Mouse (Mus musculus): ENCODE measurements around the gene Ccr1.
"Not testable (repeated sequence)": the region's sequence is repeated elsewhere in the genome, so short reads cannot be mapped to it uniquely, and the experiment has no call there.

Gene Ccr1

DNA sequence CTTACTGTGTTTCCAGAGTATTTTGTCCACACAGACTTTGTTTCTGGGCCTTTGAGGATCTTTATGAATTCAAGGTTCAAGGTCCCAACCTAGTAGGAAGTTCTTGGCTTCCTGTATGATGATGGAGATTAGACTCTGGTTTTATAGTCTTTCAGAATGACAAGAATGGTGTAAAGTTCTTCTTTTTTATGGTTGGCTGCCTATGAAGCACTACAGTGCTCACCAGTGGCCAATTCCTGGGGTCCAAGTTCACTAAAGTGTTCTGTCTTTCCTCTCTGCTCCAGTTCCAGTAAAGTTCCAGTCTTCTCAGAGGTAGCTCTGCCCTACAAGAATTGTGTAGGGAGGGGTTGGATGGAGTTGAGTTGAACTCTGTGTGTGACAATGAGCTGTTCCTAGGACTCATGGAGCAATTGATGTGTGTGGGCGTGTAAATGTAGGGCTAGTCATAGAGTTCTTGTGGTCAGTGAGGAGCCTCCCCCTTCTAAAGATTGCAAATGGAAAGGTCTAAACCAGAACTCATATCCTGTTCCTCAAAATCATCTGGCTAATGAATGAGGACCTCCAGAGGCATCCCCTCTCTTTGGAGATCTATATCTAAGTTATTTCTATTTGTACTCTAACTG is at the start of gene Ccr1:
Gene Ccr1 (minus strand): TSS at position 403 of the 623 bp plus-strand sequence.
- no peak for DNase-seq (ENCODE audit: low spot score)

DNA sequence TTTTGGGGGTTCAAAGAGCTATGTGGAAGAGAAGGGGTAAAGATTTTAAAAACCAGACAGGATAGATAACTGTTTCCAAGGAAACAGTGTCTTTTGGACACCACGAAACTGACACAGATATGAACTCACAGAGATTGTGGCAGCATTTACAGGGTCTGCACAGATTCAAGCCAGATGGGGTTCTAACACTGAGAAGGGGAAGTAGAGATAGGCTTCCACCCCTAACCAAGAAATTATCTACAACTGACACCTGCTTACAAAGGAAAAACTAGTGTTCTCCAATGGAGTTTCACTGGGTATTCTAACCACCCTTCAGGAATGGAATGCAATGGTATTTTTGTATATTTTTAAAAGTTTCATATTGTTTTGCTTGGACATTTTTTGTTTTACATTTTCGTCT is 47.6 kb upstream of the Ccr1 start:
- no peak for DNase-seq (ENCODE audit: low spot score)

DNA sequence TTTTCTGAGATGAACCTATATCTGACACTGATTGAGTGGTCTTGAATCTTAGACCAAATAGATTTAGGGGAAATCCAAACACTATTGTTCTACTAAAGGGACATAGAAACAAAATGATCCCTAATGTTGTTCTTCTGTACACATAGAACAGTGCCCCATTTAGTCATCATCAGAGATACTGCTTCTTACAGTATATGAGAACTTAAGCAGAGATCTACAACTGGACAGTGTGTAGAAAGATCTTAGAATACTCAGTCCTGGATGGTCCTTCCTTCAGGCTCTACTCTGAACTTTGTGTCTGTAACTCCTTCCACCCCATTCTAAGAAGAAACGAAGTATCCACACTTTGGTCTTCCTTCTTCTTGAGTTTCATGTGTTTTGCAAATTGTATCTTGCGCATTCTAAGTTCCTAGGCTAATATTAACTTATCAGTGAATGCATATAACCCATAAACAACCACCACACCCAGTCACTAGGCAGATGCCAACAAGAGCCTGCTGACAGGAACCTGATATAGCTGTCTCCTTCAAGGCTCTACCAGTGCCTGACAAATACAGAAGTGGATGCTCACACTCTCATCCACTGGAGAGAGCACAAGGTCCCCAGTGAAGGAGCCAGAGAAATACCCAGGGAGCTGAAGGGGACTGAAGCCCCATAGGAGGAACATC is 46.6 kb upstream of the Ccr1 start:
- no peak for DNase-seq (ENCODE audit: low spot score)

DNA sequence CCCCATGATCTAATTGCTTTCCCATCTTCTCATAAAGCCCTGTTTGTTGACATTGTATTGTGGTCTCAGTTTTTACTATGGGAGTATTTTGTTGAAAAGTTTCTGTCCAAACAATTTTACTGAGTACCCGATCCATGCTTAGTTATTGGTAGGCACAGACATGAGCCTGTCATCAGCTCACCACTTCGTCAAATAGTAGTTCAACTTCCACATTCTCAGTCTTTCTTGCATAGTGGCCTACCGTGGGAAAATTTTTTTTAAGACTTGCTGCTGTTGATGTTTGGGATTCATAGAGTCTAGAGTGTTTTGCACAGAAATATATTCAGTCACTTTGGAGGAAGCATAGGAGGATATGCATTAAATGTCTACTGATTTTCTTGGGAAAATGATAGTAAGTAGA is 44.8 kb upstream of the Ccr1 start:
- no peak for DNase-seq (ENCODE audit: low spot score)

DNA sequence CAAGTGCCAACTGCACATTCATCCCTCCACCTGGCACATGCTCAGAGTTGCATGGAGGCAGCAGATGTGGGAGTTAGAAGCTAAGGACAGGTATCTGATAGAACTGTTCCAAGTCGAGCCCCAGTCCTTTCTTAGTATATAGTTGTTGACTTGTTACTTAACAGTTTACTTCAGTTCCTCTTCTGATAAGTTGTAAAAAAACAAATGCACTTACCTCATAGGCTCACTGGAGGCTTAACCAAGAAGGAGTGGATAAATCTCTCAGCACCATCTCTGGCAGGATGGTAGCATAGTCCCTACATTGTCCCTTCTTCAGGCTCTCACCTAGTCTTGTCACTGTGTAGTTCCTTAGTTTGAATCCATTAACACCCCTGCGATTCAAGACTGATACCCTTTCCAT is 44.2 kb upstream of the Ccr1 start:
- no peak for DNase-seq (ENCODE audit: low spot score)

DNA sequence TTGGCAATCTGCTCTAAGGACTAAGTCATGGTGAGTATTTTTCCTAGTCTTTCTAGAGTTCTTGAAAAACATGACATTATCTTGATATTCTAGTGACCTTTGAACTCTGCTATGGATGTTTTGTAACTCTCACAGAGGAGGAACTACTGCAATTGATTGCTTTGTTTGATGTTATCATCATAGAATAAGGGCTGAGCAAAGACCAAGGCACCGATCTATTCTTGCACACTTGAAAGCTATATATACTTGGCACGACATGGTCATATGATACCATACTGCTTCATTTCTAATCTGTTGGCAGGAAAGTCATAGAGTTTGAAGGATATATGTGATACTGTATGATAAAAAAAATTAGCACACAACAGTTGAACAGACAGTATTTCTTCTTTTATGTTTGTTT is 31.3 kb upstream of the Ccr1 start:
- DNase-seq (ENCODE audit: low spot score): no peak

DNA sequence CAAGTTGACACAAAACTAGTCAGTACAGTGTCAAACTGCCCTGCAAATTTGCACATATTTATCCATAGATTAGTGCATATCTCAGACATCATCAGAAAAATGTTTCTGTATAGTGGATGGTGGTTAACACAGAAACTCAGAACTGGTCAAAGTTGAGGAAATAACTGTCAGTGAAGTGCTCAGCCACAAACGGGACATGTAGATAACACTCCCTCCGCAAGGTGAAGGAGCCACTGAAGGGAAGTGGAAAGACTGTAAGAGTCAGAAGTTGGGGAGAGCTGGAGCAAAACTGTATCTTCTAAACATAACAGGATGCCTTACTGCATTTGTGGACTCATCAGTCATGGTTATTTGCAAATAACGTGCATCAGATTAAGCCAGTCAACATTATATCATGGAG is 29.2 kb upstream of the Ccr1 start:
- DNase-seq (ENCODE audit: low spot score): no peak

DNA sequence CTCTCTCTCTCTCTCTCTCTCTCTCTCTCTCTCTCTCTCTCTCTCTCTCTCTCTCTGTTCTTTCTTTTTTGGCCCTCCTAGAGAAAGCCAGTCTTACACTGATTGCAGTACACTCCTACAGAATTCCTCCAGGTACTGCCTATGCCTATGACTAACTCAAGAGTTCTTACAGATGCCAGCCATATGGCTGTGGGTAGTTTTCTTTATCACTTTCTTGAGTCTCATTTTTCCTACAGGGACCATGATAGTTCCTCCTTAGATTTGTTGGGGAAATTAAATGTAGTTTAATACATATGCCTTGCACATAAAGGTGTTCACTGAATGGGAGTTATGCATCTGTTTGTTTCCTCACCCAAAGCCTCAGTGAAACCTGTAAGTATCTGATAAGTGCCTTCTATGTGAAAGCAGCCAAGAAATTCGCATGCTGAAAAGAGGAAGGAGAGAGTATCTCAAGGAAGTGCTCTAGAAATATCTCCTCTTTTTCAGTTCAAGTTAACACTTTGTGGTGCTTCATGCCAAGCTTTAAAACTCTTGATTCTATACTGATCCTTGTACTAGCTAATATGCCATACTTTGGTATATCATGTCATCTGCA is 22.9 kb upstream of the Ccr1 start:
- no peak for DNase-seq (ENCODE audit: low spot score)

DNA sequence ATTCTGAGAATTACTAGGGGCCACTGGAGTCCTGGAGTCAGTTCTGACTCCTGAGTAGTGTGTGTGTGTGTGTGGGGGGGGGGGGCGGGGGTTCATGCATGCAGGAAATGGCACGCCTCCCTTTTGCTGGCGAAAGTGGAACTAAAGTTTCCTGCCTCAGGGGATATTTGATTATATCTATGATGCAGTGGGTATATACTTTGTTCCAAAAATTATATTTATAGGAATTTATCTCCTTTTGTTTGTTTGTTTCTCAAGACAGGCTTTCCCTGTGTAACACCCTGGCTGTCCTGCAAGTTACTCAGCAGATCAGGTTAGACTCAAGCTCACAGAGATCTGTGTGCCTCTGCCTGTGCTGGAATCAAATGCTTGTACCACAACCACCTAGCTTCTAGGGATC is 21.2 kb upstream of the Ccr1 start:
- no peak for DNase-seq (ENCODE audit: low spot score)

DNA sequence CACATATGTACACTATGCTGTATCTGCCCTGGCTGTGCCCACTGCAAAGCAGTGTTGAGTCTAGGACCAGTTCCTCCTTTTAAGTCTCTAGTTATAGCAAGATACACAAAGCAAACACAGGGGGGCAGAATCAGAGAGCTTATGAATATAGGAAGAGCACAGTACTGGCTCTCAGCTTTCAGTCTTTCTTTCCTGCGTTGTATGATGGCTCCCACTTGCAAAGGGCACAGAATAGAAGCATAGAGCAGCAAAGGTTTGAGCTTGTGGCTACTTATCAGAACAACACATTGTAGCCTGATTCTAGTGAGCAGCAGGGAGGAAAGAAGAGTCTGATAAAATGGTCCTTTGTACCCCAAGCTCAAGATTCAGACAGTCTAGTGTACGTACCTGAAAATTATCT is 17.7 kb upstream of the Ccr1 start:
- no peak for DNase-seq (ENCODE audit: low spot score)

DNA sequence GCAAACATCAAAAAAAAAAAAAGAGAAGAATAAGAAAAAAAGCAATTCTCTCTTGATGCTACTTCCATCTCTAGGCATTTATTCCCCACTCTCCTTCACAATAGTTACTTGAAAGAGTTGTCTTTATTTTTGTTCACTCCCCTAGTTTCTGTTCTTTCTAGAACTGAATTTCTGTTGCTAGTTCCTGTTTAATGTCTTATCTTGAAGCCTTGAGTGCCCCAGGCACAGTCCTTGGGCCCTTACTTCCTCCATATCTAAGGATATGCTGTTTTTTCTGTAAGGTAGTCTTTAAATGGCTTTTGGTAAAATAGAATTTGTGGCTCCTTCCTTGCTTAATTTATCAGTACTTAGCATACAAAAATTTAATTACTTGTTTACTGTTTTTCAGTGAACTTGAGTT is 16.5 kb upstream of the Ccr1 start:
- DNase-seq (ENCODE audit: low spot score): no peak

DNA sequence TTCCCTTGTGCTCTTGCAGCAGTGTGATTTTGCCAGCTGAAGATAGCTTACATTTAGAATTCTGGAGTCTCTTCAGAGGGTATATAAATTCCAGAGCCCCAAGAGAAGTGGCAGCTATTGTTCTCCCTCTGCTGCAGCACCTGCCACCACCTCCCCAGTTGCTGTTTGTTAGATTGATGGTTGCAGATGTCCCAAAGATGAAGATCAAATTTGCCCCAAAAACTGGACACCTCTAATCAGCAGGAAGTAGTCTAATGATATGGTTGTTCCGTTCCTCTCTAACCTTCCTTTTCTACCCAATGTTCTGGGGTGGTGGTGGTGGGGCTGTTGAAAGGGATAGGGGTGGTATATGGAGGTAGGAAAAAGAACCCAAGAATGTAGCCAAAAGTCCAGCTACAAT is 14.2 kb upstream of the Ccr1 start:
- no peak for DNase-seq (ENCODE audit: low spot score)

DNA sequence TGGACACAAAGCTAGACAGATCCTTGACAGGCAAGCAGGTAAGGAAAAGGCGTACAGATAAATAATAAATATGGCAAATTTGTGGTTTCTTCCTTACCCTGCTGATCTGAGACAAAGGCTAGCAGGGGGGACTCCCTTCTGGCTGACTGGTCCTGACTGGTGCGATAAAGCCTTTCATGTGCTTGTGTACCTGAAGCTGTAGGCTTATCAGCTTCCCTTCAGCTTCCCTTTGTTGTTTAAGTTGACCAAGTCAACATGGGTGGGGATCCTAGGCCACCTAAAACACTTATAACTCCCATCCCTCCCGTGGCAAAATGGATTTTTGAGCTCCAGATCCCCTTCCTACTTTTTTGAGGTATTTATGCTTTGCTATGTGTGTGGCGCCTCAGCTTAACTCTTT is 13.4 kb upstream of the Ccr1 start:
- DNase-seq (ENCODE audit: low spot score): no peak

DNA sequence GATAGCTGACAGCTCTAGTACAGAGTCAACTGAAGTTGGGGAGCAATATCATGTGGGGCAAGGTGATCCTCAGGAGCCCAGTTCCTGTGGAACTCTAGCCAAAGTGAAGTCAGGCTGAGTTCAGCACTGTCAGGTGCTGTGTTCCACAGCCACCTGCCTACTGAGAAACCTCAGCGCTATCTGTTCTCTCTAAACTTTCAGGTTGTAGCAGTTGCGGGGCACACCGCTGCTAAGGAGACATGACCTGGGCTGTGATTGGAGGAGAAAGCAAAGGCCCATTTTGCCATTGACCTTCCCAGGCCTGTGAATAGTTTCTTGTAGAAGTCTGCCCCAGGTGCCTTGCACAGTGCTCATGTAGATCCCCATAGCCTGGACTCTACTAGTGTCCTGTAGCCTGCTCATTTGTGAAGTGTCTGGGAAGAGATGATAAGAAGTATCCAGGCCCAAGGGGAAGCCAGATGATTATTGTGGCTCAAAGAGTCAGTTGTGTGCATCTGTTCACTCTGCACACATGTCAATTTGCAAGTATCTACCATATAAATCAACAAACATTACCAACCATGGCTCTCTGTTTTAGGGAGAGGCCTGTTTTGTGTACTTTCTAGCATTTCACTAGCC is 12.5 kb upstream of the Ccr1 start:
- DNase-seq (ENCODE audit: low spot score): not testable (repeated sequence)

DNA sequence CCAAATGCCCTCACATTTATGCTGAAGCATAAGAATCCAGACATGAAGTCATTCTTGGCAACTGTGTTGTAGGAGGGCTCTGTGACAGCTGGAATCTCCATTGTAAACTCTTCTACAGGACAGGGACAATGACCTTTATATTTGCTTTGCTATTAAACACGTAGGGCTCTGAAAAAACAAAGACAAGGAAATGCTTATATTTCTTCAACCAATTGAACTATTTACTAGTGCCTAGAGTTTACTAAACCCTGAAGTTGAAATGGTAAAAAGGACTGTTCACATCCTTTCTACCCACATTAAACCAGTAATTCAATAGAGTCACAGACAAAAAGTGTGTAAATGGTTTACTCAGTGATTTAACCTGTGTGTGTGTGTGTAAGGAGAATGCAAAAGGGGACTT is 9.8 kb upstream of the Ccr1 start, which contains the start of gene Ccr1l1:
Gene Ccr1l1 (minus strand): TSS at position 101 of the 400 bp plus-strand sequence.
- no peak for DNase-seq (ENCODE audit: low spot score)

DNA sequence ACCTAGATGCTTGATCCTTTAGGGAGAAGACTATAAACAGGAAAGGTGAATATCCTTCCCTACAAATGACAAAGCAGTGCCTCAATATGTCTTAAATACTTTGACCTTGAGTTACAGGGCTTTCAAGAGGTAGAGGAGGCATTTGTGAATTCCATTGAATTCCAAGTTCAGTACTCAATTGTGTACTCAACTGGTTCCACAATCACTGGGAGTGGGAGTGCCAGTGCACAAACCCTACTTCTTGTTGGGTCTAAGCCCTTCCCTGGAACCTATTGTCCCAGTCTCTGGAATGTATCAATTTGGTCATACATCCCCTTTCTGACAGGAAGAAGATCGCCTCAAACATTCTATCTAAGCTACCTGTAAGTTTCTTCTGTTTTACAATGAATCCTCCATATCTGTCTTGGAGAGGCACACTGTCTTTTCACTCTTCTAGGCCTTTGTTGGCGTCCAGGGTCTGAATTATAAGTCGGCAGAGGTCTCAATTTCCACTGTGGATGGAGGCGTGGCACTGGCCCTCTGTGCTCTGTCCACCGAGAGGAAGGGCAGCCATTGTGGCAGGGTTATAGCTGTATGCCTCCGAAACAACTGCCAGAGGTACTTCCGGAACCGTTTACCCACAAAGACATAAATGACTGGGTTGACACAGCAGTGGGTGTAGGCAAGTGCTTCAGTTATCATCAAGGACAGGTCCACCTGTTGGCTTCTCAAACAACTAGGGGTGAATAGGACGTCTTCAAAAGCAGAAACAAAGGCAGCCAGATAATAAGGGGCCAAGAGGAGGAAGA is 8.6 kb upstream of the Ccr1 start:
- DNase-seq (ENCODE audit: low spot score): no peak

DNA sequence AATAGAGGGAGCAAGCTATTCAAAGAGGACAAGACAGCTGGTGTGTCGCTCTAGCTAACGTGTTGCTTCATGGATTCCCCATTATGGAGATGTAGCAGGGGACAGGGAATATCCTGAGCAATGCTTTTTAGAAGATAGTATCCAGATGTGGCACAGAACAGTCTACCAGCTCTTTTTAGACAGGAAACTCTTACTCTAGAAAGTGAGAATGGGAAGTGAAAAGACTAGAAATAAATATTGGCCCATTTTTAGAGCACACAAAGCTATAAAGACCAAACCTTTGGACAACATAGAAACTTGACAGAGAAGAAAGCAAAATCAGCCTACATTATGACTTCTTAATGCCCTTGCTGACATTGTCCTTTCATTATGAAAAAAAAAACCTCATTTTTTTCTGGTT is 7.1 kb upstream of the Ccr1 start:
- DNase-seq (ENCODE audit: low spot score): no peak

DNA sequence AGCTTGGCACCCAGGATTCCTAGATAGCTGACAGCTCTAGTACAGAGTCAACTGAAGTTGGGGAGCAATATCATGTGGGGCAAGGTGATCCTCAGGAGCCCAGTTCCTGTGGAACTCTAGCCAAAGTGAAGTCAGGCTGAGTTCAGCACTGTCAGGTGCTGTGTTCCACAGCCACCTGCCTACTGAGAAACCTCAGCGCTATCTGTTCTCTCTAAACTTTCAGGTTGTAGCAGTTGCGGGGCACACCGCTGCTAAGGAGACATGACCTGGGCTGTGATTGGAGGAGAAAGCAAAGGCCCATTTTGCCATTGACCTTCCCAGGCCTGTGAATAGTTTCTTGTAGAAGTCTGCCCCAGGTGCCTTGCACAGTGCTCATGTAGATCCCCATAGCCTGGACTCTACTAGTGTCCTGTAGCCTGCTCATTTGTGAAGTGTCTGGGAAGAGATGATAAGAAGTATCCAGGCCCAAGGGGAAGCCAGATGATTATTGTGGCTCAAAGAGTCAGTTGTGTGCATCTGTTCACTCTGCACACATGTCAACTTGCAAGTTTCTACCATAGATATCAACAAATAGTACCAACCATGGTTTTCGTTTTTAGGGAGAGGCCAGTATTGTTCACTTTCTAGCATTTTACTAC is 1.5 kb downstream of the Ccr1 start:
- DNase-seq (ENCODE audit: low spot score): not testable (repeated sequence)

DNA sequence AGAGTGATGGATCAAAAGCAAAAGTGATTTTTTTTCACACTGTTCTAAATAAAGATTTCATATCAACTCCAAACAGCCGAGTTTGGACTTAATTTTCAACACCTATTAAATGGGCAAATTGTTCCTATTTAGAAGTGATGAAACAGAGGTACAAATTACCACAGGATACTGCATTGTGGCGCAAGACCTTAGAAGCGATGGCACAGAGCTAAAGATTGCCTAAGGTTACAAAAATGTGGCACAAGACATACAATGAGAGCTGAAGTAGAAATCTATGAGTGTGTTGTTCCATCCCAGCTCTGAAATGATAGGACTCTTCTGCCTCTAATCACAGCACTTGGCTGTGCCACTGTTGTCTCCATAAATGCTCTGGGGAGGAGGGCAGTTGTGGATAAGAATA is 3.7 kb downstream of the Ccr1 start:
- no peak for DNase-seq (ENCODE audit: low spot score)

DNA sequence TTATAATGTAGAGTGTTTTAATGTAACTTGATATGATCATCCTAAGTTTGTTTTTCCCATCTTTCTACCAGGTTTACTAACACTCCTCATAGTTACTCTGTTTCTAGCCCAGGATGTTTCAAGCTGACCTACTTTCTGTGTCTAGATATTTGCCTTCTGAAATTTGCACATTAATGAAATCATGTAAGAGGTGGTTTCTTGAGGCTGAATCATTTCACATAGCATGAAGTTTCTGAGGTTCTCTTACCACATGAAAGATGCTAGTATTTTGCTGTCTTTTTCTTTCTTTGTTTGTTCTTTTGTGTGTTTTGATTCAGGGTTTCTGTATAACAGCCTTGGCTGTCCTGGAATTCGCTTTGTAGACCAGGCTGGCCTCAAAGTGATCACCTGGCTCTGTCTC is 8.3 kb downstream of the Ccr1 start:
- no peak for DNase-seq (ENCODE audit: low spot score)

DNA sequence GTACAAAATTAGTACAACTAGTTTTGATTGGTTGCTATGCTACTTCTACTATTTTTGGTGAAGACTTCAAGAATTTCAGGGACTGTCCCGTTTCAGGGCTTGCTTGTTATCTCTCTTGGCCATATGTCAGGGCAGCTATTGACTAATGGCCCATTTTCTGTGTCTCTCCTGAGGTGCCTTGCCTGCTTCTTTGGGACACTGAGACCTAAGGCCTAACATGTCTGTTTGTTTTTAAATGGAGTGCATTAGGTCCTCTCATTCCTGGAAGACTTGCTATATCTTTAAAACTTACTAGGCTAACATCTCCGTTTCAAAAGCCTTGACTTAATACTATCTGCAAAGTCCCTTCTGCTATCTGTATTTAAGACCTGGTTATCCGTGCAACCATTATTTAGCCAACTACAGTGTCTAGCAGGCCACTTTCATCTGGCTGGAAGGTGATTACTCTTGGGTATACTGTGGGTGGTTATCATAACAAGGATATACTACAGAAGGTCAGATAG is 10.5 kb downstream of the Ccr1 start:
- DNase-seq (ENCODE audit: low spot score): no peak

DNA sequence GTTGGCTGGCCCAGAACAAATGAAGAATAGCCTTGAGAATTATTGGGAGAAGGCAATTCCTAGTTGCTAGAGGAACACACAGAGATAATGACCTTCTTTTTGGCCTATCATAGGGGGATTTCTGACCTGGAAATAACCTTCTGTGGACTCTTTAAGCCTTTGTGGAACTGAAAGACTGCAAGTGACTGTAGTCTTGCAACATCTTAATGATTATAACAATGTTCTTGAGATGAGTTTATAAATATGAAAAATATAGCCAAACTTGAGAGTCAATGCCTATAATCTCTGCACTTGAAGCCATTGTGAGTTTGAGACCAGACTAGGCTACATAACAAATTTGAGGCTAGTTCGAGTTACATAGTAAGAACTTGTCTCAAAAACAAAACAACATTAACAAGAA is 11.6 kb downstream of the Ccr1 start:
- DNase-seq (ENCODE audit: low spot score): no peak
